Mouse (Mus musculus) layer of hippocampus, postnatal 25 days (tissue): ENCODE measurements around the gene Dnajc11. TPM values are rescaled to one million over a fixed set of nuclear protein-coding genes. Genes with fewer than 3 reads are reported as not detected.

Experiments
- DNase-seq, 2 experiments: peaks; one replicate each; pipeline ENCODE4 v3.0.0; 2022; ENCODE audit warnings: mixed read lengths in 2 of 2, low spot score in 1 of 2; ENCODE audit errors: extremely low spot score in 1 of 2
- total RNA-seq, 2 experiments: library from RNA; stranded (reverse); gene quantifications; 2 replicates each; pipeline ENCODE4 v1.2.3; 2021

The Dnajc11 gene
- total RNA-seq, 2 experiments from 2014 or later: 62.7 to 69.7 TPM

GRCm38 (mm10) chr4:152008148-152008500 lies 74.6 kb downstream of the Dnajc11 start:
- no peak for DNase-seq

DNA sequence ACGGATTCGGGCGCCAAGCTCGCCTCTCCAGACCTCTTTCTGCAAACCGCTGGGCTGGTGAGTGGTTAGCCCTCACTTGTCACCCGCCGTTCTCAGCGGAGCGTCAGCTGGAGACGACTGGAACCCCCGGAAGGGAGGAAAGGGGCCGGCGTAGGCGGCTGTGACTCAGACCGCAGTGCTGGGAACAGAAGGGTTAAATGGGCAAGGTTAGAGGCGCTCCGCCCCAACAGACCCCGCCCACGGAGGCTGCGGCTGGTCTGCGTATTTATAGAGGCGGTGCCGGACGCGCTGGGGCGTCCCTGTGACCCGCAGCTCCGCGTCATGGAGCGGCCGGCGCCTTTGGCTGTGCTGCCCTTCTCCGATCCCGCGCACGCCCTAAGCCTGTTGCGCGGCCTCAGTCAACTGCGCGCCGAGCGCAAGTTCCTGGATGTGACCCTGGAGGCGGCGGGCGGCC lies 75.2 kb downstream of the Dnajc11 start, which contains the start of gene Klhl21:
Klhl21 (plus strand) TSS at position 182 of the 454 bp plus-strand sequence.
- DNase-seq: peak; percentile 82 to 87

GRCm38 (mm10) chr4:152009076-152010051 lies 75.9 kb downstream of the Dnajc11 start:
- DNase-seq: peak; percentile 49 to 65

DNA sequence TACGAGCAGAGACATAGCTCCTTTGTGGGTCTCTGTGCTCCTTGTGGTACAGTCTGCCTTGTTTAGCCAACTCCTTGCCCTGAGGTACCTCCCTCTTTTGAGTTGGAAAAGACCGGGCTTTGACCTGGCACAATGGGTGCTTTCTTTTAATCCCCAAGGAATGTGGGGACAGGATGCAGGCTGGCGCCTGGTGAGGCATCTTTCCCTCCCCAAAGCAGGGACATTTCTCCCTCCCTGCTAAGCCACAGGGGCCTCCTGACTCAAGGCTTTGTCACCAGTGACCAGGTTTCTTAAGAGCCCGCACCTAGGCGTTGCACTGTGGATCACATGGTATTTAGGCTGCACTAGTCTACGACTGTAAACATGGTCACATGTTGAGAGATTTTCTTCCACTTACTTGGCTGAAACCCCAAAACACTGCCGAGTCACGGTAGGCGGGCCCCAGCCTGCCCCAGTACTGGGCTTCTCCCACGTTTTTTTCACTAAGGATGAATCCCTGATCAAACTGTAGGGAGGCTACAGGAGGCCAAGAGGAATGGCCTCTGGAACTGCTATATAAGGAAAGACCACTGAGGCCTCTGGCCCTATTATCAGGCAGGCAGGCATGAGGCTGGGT lies 76.7 kb downstream of the Dnajc11 start:
- DNase-seq: no peak

- no peak for DNase-seq
These were observed 77.2 kb downstream of the Dnajc11 start for GRCm38 (mm10) chr4:152010707-152011134.

DNA sequence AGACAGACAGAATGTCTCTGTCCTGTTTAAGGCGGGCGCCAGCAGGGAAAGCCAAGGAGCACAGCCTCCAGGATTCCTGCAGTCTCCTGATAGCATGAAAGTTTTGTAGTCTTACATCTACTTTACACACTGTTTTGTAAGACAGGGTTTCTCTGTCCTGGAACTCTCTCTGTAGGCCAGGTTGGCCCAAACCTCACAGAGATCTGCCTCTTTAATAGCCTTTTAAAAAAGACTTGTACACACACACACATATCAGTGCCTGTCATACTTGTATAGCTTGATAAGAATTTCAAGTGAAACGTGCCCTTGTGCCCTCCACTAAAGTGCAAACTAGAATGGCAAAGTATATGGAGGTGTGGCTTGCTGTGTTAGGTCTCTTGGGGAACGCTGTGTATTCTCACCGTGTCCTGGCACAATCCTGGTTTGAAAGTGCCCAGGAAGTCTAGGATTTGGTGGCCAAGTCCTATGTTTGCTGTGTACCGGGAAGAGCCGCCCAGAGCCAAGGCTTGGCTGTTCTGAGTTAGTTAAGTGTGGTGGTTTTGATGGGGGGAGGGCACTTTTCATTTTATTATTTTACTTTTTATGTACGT lies 77.8 kb downstream of the Dnajc11 start:
- no peak for DNase-seq

DNA sequence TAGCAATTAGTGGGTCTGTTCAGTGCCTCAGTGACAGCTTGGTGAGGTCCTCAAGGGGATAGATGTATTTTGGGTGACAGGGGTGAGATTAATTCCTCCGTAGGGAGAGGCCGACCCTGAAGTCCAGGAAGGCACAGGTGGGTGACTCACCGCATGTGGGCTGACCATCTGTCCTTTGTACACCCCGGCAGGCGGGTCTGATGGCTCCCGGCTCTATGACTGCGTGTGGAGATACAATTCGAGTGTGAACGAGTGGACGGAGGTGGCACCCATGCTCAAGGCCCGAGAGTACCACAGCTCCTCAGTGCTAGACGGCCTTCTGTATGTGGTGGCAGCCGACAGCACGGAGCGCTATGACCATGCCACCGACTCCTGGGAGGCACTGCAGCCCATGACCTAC lies 78.6 kb downstream of the Dnajc11 start:
- no peak for DNase-seq

- no peak for DNase-seq
These were observed 79.7 kb downstream of the Dnajc11 start for GRCm38 (mm10) chr4:152013036-152013813.

- no peak for DNase-seq
These were observed 85.6 kb downstream of the Dnajc11 start for GRCm38 (mm10) chr4:152019073-152019472.

- no peak for DNase-seq
These were observed 86.5 kb downstream of the Dnajc11 start for GRCm38 (mm10) chr4:152020024-152020423.

- DNase-seq: no peak
These were observed 88.1 kb downstream of the Dnajc11 start for GRCm38 (mm10) chr4:152021568-152022097.

- no peak for DNase-seq
These were observed 89.0 kb downstream of the Dnajc11 start for GRCm38 (mm10) chr4:152022506-152022905.

GRCm38 (mm10) chr4:152024525-152024924 lies 91.0 kb downstream of the Dnajc11 start:
- no peak for DNase-seq

DNA sequence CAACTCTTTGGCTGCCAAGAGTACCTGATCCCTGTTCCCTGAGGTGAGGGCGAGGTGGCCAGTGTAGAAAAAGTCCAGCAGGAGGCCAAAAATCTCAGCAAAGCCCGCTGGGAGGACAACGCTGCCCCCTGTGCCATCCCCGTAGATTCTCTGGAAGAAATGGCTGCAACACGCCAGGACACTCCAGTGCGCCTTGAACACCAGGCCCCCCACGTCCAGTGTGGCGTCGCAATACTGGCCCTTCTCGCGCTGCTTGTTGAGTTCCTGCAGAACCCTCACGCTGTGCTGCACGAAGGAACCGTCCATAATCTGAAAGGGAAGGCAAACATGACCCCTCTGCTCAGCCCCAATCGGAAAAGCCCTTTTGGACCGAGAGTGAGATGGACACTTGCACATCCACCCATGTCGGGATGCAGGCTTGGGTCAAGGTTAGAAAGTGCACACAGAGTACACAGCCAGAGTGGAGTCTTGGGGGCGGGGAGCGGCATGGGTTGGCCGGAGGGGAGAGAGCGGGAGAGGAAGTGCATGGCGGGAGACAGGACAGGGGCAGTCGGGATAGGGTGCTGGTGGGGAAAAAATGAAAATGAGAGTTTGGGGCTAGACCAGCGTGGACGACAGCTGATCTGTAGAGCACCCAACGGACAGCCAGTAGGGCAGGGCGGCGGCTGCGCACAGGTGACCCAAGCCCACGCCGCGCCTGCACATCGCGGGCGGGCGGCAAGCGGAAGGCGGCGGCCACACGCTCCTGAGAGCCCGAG lies 93.4 kb downstream of the Dnajc11 start:
- no peak for DNase-seq

DNA sequence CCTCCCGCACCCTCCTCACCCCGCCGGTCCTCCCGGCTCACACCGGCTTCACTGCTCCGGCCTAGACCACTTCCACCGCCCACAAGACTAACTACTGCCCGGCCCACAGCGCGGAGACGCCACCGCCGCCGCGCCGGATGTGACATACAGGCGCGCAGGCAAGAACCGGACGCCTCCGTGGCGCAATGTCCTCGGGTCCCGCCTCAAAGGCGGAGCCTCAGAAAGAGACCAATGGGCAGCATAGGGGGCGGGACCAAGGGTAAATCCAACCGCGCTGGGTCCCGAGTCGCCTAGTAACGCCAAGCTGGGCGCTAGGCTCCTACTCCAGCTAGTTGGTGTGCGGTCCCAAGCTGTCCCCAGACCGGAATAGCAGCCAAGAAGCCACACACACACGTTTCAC lies 94.0 kb downstream of the Dnajc11 start, which contains the start of gene Zbtb48:
Zbtb48 (minus strand) TSS at position 148 of the 400 bp plus-strand sequence.
- DNase-seq: peak; percentile 84 to 85

DNA sequence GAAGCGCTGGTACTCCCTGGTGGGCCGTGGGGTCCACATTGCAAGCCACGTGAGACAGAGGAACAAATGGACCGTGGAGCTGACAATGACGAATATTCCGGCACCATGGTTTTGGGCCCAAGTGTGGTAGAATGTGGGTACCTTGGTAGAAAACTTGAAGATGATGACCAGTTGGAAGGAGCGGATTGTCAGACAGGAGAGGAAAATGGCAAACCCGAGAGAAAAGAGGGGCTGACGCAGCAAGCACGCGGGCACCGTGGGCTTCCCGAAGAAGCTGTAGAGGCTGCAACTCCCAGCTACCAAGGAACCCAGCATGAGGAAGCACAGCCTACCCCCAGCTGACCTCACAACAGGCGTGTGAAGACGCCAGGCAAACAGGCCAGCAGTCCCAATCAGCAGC lies 95.0 kb downstream of the Dnajc11 start:
- DNase-seq: no peak

GRCm38 (mm10) chr4:152029087-152029486 lies 95.6 kb downstream of the Dnajc11 start:
- no peak for DNase-seq

DNA sequence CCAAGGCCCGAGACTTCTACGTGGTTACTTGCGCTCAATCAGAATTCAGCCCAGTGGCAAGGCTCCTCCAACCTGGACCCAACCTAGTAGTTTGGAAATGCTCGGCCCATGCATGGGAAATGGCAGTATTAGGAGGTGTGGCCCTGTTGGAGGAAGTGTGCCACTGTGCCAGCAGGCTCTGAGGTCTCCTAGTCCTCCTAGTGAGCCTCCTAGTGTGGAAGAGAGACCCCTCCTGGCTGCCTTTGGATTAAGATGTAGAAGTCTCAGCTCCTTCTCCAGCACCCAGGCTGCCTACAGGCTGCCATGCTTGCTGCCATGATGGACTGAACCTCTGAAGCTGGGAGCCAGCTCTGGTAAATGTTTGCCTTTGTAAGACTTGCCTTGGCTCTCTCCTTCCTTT lies 96.5 kb downstream of the Dnajc11 start:
- no peak for DNase-seq
